Mouse (Mus musculus) G1E (cell line): Measurements from ENCODE around the gene Ldlrad3.

Experiments used
- CTCF ChIP-seq: IDR thresholded peaks from 2 replicates; pipeline ENCODE4 v1.5.1; 2012; ENCODE audit warnings: low read depth, low read length, inconsistent platforms, mixed read lengths
- GATA1 ChIP-seq: IDR thresholded peaks from 2 replicates; pipeline ENCODE4 v1.6.1; 2012; ENCODE audit warnings: borderline replicate concordance, low read length, inconsistent platforms, mixed read lengths
- POLR2AphosphoS5 ChIP-seq: IDR thresholded peaks from 2 replicates; pipeline ENCODE4 v1.6.1; 2012; ENCODE audit warnings: low read depth, low read length, inconsistent platforms; ENCODE audit not compliant: insufficient replicate concordance
- TAL1 ChIP-seq: conservative IDR thresholded peaks from 2 replicates; pipeline ENCODE4 v1.6.1; 2012; ENCODE audit warnings: low read depth, low read length, inconsistent platforms, mixed read lengths

- no peak for TF ChIP-seq CTCF
- no peak for TF ChIP-seq TAL1
- TF ChIP-seq GATA1 = no peak
- TF ChIP-seq POLR2AphosphoS5 = no peak
These were observed 284.0 kb downstream of the Ldlrad3 start for GRCm38 (mm10) chr2:101902196-101902595.
